Mouse (Mus musculus): ENCODE results near the gene Morf4l2. TPM values are rescaled to one million over a fixed set of nuclear protein-coding genes. Genes with fewer than 3 reads are reported as not detected.
A peak's percentile ranks its signal among the peaks of the same experiment; 100 is the strongest.
"Not testable (repeated sequence)": the region's sequence is repeated elsewhere in the genome, so short reads cannot be mapped to it uniquely, and the experiment has no call there.

Morf4l2 gene
- polyA plus RNA-seq, 1 experiment: 225 TPM

DNA sequence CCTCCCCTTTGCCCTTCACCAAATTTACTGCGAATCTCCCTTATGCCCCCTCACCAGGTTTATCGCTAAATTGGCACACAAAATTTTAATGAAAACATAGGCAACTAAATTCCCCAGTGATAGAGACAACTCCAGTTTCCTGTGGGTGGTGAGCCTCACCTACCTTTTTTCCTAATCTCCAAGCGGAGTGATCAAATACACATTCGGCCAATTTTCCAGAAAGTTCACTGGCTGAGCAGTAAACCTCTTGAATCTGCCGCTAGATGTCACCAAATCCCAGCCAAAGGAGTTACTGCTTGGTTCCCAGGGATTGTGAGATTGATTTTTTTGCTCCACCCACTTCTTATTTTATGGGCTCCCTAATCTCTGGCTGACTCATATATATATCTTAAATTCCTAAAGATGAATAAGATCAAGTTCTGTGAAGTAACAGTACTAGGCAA lies 808 bp downstream of the Morf4l2 start:
- Histone ChIP-seq H3K79me3 (ENCODE audit: low read depth) (peaks cover 31% of the 10 kb centered on the region), H3K79me2 (ENCODE audit: control insufficient read depth, insufficient read depth) (peaks cover 34% of the 10 kb centered on the region), H3K36me3 (ENCODE audit: control insufficient read depth, insufficient read depth) (peaks cover 21% of the 10 kb centered on the region), H3K4me3 (ENCODE audit: insufficient read depth, poor library complexity, severe bottlenecking) (peak overlapping the region; percentile 29), H3K27me3 (ENCODE audit: control insufficient read depth, insufficient read depth, insufficient read length) (no peaks in the 10 kb centered on the region), H3ac (ENCODE audit: control insufficient read depth, insufficient read length, low read depth) (peak overlapping the region; percentile 6)
- no peak for TF ChIP-seq MYOG (IDR thresholded peaks at IDR 0.05; ENCODE audit: control insufficient read depth, extremely low read depth, insufficient read length)
- peak; percentile 0 for TF ChIP-seq CTCF (IDR thresholded peaks at IDR 0.05; ENCODE audit: control insufficient read depth, insufficient read depth, insufficient read length)

DNA sequence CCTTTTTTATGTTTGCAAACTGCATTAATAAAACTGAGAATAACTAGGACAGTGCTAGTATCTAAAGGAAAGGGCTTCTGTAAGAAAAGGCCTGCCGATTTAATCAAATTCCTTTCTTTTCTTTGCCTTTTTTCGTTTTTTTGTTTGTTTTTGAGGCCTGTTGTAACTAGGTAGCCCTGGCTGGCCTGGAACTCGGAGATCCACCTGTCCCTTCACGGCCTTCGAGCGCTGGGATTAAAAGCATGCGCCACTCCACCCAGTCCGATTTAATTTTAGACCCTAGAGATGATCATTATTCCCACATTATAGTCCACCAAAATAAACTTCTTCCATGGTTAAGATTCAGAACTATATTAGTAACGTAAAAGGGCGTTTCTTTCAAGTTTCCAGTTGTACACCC lies 1.2 kb downstream of the Morf4l2 start:
- no peaks in the 10 kb centered on the region for H3K27me3 ChIP-seq (ENCODE audit: control insufficient read depth, insufficient read depth, insufficient read length)
- H3K4me3 ChIP-seq (ENCODE audit: insufficient read depth, poor library complexity, severe bottlenecking): peak overlapping the region; percentile 29
- H3K79me3 ChIP-seq (ENCODE audit: low read depth): peaks cover 35% of the 10 kb centered on the region
- TF ChIP-seq FOSL1 (IDR thresholded peaks at IDR 0.05; ENCODE audit: insufficient read depth, low read length, poor library complexity, severe bottlenecking) (no peak), MYOD1 (IDR thresholded peaks at IDR 0.05; ENCODE audit: control insufficient read depth, insufficient read length, low read depth) (no peak), USF1 (IDR thresholded peaks at IDR 0.05; ENCODE audit: low read depth) (no peak), CTCF (IDR thresholded peaks at IDR 0.05; ENCODE audit: control insufficient read depth, insufficient read depth, insufficient read length) (no peak), MYOG (IDR thresholded peaks at IDR 0.05; ENCODE audit: control insufficient read depth, extremely low read depth, insufficient read length) (no peak)
- peaks cover 25% of the 10 kb centered on the region for H3K36me3 ChIP-seq (ENCODE audit: control insufficient read depth, insufficient read depth)
- peaks cover 39% of the 10 kb centered on the region for H3K79me2 ChIP-seq (ENCODE audit: control insufficient read depth, insufficient read depth)
- peak overlapping the region; percentile 59 for H3ac ChIP-seq (ENCODE audit: control insufficient read depth, insufficient read length, low read depth)

DNA sequence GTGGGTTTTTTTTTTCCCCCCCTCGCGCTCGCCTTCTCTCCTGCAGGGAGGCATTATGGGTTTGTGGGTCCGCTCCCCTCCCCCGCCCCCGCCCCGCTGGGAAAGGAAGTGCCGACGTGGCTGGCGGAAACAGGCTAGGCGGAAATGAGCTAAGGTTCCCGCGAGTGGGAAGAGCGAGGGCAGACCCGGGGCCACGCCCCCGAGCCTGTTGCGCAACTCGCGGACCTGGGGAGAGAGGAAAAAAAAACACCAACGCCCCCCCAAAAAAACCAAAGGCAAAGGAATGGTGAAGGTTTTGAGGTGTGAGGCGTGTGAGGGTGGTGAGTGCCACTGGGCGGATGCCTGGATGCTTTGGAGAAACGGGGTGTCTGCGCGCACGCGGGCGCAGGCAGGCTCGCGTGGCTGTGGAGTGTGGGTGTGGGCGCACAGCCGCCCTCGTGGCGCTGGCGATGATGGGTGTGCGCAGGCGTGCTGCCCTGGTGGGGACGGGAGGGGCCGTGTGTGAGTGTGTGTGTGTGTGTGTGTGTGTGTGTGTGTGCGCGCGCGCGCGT lies 1.8 kb downstream of the Morf4l2 start:
- Histone ChIP-seq H3K79me3 (ENCODE audit: low read depth) (peaks cover 39% of the 10 kb centered on the region), H3K79me2 (ENCODE audit: control insufficient read depth, insufficient read depth) (peaks cover 44% of the 10 kb centered on the region), H3K27me3 (ENCODE audit: control insufficient read depth, insufficient read depth, insufficient read length) (no peaks in the 10 kb centered on the region), H3ac (ENCODE audit: control insufficient read depth, insufficient read length, low read depth) (peak overlapping the region; percentile 75), H3K4me3 (ENCODE audit: insufficient read depth, poor library complexity, severe bottlenecking) (peak overlapping the region; percentile 29), H3K36me3 (ENCODE audit: control insufficient read depth, insufficient read depth) (peaks cover 29% of the 10 kb centered on the region)
- TF ChIP-seq MAX (IDR thresholded peaks at IDR 0.05) (peak; percentile 64), USF1 (IDR thresholded peaks at IDR 0.05; ENCODE audit: low read depth) (no peak), CEBPB (IDR thresholded peaks at IDR 0.05; ENCODE audit: low read depth) (peak; percentile 98)

DNA sequence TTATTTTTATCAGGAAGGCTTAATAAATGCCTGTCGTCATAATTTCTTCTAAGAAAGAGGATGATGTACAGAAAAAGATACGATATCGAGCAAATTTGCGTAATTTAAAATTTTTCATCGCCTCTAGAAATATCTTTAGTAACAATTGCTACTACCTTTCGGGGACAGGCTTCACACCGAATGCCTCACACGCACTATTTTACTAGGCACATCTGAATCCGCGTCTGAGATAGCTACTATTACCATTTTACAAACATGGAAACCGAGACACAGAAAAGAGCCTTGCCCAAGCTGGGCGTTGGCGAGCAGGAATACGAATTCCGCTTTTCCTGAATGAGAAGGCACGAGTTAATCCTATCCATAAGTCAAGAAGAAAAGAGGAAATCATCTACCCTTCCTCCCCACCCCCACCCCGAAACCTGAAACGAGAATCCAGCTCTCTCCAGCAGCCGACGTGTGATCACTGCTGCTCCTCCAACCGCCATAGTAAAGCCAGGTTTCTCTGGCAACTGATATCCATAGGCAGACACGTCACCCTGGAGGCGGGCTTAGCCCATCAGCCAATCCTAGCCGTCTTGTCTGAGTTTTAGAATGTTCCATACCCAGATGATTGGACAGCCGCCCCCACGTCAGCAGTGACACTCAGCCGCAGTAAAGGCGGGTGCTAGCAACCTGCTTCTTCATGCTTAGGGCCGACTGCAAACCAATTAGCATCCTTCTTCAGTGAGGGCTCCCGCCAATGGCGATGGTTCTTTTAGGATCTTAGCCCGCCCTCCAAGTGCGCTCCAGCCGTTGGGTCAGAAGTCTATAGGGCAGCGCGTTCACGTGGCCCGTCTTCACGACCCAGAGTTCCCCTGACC lies 2.5 kb downstream of the Morf4l2 start:
- H3K79me2 ChIP-seq (ENCODE audit: control insufficient read depth, insufficient read depth): peaks cover 51% of the 10 kb centered on the region
- peak overlapping the region; percentile 56 for H3K4me3 ChIP-seq (ENCODE audit: insufficient read depth, poor library complexity, severe bottlenecking)
- H3ac ChIP-seq (ENCODE audit: control insufficient read depth, insufficient read length, low read depth): peak overlapping the region; percentile 85
- H3K27me3 ChIP-seq (ENCODE audit: control insufficient read depth, insufficient read depth, insufficient read length): no peaks in the 10 kb centered on the region
- peaks cover 46% of the 10 kb centered on the region for H3K79me3 ChIP-seq (ENCODE audit: low read depth)
- TF ChIP-seq MAX (IDR thresholded peaks at IDR 0.05): no peak
- no peak for TF ChIP-seq CTCF (IDR thresholded peaks at IDR 0.05; ENCODE audit: control insufficient read depth, insufficient read depth, insufficient read length)
- TF ChIP-seq USF1 (IDR thresholded peaks at IDR 0.05; ENCODE audit: low read depth): peak; percentile 62
- H3K36me3 ChIP-seq (ENCODE audit: control insufficient read depth, insufficient read depth): peaks cover 36% of the 10 kb centered on the region

DNA sequence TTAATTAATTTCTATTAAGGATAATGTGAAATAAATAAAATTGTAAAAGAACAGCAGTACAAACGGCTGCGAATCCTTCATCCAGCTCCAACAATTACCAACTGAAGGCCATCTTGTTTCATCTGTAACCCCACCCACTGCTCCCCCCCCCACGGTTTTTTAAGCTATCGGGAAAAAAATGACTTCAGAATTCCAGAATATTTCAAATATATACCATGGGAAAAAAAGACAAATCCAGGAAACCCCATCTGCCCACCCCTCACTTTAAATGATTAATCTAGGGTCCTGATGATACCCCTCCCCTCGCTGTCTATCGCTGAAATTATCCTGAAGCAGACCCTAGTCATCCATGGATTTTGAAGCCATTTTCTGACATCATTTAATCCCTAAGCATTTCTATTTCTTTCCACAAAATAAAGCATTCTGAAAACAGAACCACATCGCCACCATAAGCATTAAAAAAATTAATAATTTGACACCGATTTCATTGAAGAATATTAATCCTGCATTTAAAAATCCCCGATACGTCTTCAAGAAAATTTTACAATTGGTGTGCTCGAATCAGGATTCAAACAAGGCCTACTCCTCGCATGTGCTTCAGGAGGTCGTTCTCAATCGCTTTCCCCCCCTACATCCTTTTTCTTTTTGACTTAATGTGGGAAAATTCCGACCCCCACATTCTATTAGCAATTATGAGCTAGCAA lies 3.3 kb downstream of the Morf4l2 start:
- Histone ChIP-seq H3K79me3 (ENCODE audit: low read depth) (peaks cover 50% of the 10 kb centered on the region), H3K27me3 (ENCODE audit: control insufficient read depth, insufficient read depth, insufficient read length) (no peaks in the 10 kb centered on the region), H3K79me2 (ENCODE audit: control insufficient read depth, insufficient read depth) (peaks cover 59% of the 10 kb centered on the region), H3K36me3 (ENCODE audit: control insufficient read depth, insufficient read depth) (peaks cover 44% of the 10 kb centered on the region), H3ac (ENCODE audit: control insufficient read depth, insufficient read length, low read depth) (peak overlapping the region; percentile 53), H3K4me3 (ENCODE audit: insufficient read depth, poor library complexity, severe bottlenecking) (peak overlapping the region; percentile 56)
- TF ChIP-seq USF1 (IDR thresholded peaks at IDR 0.05; ENCODE audit: low read depth) (no peak), MAX (IDR thresholded peaks at IDR 0.05) (no peak), FOSL1 (IDR thresholded peaks at IDR 0.05; ENCODE audit: insufficient read depth, low read length, poor library complexity, severe bottlenecking) (no peak), CEBPB (IDR thresholded peaks at IDR 0.05; ENCODE audit: low read depth) (no peak), CTCF (IDR thresholded peaks at IDR 0.05; ENCODE audit: control insufficient read depth, insufficient read depth, insufficient read length) (no peak), MYOG (IDR thresholded peaks at IDR 0.05; ENCODE audit: control insufficient read depth, extremely low read depth, insufficient read length) (no peak), MYOD1 (IDR thresholded peaks at IDR 0.05; ENCODE audit: control insufficient read depth, insufficient read length, low read depth) (no peak)

DNA sequence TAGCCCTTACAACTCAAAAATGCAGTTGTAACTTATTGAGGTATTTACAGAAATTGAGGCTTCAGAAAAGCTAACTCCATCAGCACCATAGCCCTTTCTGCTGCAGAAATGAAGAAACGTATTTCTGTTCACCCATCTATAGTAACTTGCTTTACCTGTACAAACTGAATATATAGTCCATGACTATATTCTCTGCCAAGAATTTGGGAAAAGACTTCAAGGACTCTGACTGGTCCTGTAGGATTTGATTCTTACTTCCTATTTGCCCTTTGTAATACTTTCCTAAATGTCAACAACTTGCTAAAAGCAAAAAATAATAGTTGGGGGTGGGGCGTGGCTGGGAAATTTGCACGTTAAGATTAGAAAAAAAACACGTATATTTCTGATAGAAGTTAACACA lies 11.5 kb downstream of the Morf4l2 start:
- TF ChIP-seq MYOD1 (IDR thresholded peaks at IDR 0.05; ENCODE audit: control insufficient read depth, insufficient read length, low read depth) (no peak), CTCF (IDR thresholded peaks at IDR 0.05; ENCODE audit: control insufficient read depth, insufficient read depth, insufficient read length) (no peak), MAX (IDR thresholded peaks at IDR 0.05) (no peak), FOSL1 (IDR thresholded peaks at IDR 0.05; ENCODE audit: insufficient read depth, low read length, poor library complexity, severe bottlenecking) (no peak), USF1 (IDR thresholded peaks at IDR 0.05; ENCODE audit: low read depth) (no peak), MYOG (IDR thresholded peaks at IDR 0.05; ENCODE audit: control insufficient read depth, extremely low read depth, insufficient read length) (no peak), CEBPB (IDR thresholded peaks at IDR 0.05; ENCODE audit: low read depth) (no peak)
- Histone ChIP-seq H3K79me2 (ENCODE audit: control insufficient read depth, insufficient read depth) (peaks cover 24% of the 10 kb centered on the region), H3K27me3 (ENCODE audit: control insufficient read depth, insufficient read depth, insufficient read length) (no peaks in the 10 kb centered on the region), H3K4me3 (ENCODE audit: insufficient read depth, poor library complexity, severe bottlenecking) (no peak overlapping the region), H3K36me3 (ENCODE audit: control insufficient read depth, insufficient read depth) (peaks cover 44% of the 10 kb centered on the region), H3K79me3 (ENCODE audit: low read depth) (peaks cover 18% of the 10 kb centered on the region), H3ac (ENCODE audit: control insufficient read depth, insufficient read length, low read depth) (no peak overlapping the region)

DNA sequence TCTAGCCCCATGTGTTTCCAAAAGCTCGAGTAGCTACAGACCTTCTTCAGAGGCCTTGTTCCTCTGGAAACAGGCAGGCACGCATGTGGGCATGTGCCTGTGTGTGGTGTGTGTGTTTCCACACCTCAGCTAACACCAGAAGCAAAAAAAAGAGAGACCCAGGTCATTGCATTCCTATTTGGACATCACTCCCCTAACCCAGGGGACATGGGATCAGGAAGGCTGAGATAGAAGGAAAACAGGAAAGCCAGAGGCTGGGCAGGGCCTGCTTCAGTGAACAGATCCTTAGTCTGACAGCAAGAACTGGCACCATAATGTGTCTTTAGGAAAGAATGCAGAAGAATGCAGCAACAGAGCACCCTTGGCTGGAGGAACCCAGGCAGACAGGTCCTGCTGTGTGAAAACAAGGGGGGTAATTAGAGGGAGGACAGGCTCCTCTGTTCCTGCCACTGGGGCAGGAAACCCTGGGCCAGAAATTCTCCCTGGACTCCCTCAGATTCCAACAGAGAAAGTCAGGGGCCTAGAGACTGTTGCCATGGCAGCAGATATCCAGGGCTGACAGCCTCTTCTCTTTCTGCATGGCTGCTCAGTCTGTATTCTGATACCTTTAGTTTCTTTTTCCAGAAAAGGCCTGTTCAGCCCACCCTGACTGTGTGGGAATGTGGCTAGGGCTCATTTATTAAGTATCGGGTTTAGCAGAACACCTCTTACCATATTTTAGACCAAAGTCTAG lies 28.6 kb downstream of the Morf4l2 start:
- not testable (repeated sequence) for H3K36me3 ChIP-seq (ENCODE audit: control insufficient read depth, insufficient read depth); H3K79me2 ChIP-seq (ENCODE audit: control insufficient read depth, insufficient read depth); H3K79me3 ChIP-seq (ENCODE audit: low read depth); H3K27me3 ChIP-seq (ENCODE audit: control insufficient read depth, insufficient read depth, insufficient read length); H3ac ChIP-seq (ENCODE audit: control insufficient read depth, insufficient read length, low read depth); H3K4me3 ChIP-seq (ENCODE audit: insufficient read depth, poor library complexity, severe bottlenecking)
